Mouse (Mus musculus) duodenum, adult 2 months (tissue): ENCODE results near the gene Arhgef5. TPM values are rescaled to one million over a fixed set of nuclear protein-coding genes. Genes with fewer than 3 reads are reported as not detected.

Experiments
- polyA plus RNA-seq: library from polyadenylated mRNA; depleted of rRNA; stranded (reverse); fragments of >200 nt; gene quantifications from 2 replicates; pipeline ENCODE4 v1.2.3, GENCODE M21; 2012; ENCODE audit warnings: low replicate concordance; rRNA removed

Gene Arhgef5
- 19.4 and 23.1 TPM in 2 replicates for polyA plus RNA-seq

GRCm38 (mm10) chr6:43265363-43266041 lies at the start of gene Arhgef5:
Gene Arhgef5 (plus strand): TSS chr6:43265582.

GRCm38 (mm10) chr6:43231255-43231654 lies 34.1 kb upstream of the Arhgef5 start, which contains the start of gene Olfr47:
Gene Olfr47 (plus strand): TSS chr6:43231529.

GRCm38 (mm10) chr6:43309454-43309853 lies 44.1 kb downstream of the Arhgef5 start, which contains the start of gene Nobox:
Gene Nobox (minus strand): TSS chr6:43309554.

Other genes starting within 250 kb of the Arhgef5 start
- gene Olfr441, start 159.2 kb upstream of the Arhgef5 start, polyA plus RNA-seq, result not detected in 2 replicates
- gene Olfr237-ps1, start 119.0 kb upstream of the Arhgef5 start, polyA plus RNA-seq, result not detected in 2 replicates
- not detected in 2 replicates for gene Olfr437, start 102.3 kb upstream of the Arhgef5 start, polyA plus RNA-seq
- not detected in 2 replicates for gene Olfr13, start 93.4 kb upstream of the Arhgef5 start, polyA plus RNA-seq
- gene Olfr435, start 68.4 kb upstream of the Arhgef5 start, polyA plus RNA-seq, result not detected in 2 replicates
- not detected in 2 replicates for gene Olfr434, start 52.6 kb upstream of the Arhgef5 start, polyA plus RNA-seq
- gene Olfr47, start 34.1 kb upstream of the Arhgef5 start, polyA plus RNA-seq, result not detected in 2 replicates
- 0.06 TPM in 1 of 2 replicates, not detected in the other for gene Nobox, start 44.0 kb downstream of the Arhgef5 start, polyA plus RNA-seq